Mouse (Mus musculus) neural tube, embryonic 12.5 days (tissue): ENCODE results near the gene Ltbr. TPM values are rescaled to one million over a fixed set of nuclear protein-coding genes. Genes with fewer than 3 reads are reported as not detected.
"Not testable (repeated sequence)": the region's sequence is repeated elsewhere in the genome, so short reads cannot be mapped to it uniquely, and the experiment has no call there.

Experiments used
- ATAC-seq: fragments of 200-750 bp; cut with Nextera tagmentation; 2 replicates; pipeline ENCODE4 v1.8.0; 2017; ENCODE audit warnings: low read depth, mild to moderate bottlenecking, moderate TSS enrichment, moderate library complexity; ENCODE audit not compliant: low FRiP score
- H3K27ac ChIP-seq: fragments of 300-500 bp; sonication (generic); 2 replicates; pipeline ENCODE4 v1.5.1; 2016
- H3K27me3 ChIP-seq: fragments of 300-500 bp; sonication (generic); replicated peaks from 2 replicates; pipeline ENCODE4 v1.6.1; 2016; ENCODE audit warnings: mild to moderate bottlenecking
- H3K36me3 ChIP-seq: fragments of 300-500 bp; sonication (generic); 2 replicates; pipeline ENCODE4 v1.6.1; 2016; ENCODE audit warnings: mild to moderate bottlenecking
- H3K4me1 ChIP-seq: fragments of 300-500 bp; sonication (generic); 2 replicates; pipeline ENCODE4 v1.6.1; 2016
- H3K4me2 ChIP-seq: fragments of 300-500 bp; sonication (generic); replicated peaks from 2 replicates; pipeline ENCODE4 v1.6.1; 2016; ENCODE audit warnings: mild to moderate bottlenecking
- H3K4me3 ChIP-seq: fragments of 300-500 bp; sonication (generic); 2 replicates; pipeline ENCODE4 v1.5.1; 2016
- H3K9ac ChIP-seq: fragments of 300-500 bp; sonication (generic); 2 replicates; pipeline ENCODE4 v1.6.1; 2016; ENCODE audit warnings: mild to moderate bottlenecking
- H3K9me3 ChIP-seq: fragments of 300-500 bp; sonication (generic); 2 replicates; pipeline ENCODE4 v1.6.1; 2016; ENCODE audit warnings: mild to moderate bottlenecking
- WGBS: fragments of 180-500 bp; shearing (Covaris S2); methylation state at CpG from one replicate; pipeline ENCODE4 v1.1.7; 2016; 5-methylcytosine and 5-hydroxymethylcytosine counted together
- polyA plus RNA-seq: library from polyadenylated mRNA; unstranded; fragments of >200 nt; fragmentation: Nextera tagmentation; extraction: Ambion mirVana; gene quantifications from 2 replicates; pipeline ENCODE4 v1.2.1, GENCODE M21; 2016

The Ltbr gene
- polyA plus RNA-seq, 1 experiment from 2014 or later, result 17.0 TPM

DNA sequence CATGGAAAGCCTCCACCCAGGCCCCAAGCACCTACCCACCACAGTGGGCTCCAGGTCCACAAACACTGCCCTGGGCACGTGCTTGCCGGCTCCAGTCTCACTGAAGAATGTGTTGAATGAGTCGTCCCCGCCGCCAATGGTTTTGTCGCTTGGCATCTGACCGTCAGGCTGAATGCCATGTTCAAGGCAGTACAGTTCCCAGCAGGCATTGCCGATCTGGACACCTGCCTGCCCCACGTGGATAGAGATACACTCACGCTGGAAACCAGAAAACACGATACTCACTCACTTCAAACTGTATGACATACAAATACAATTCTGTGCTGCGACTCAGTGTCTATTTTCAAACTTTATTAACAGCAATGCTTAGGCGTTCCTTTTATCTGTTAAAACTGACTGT is 31.0 kb downstream of the Ltbr start:
- H3K9me3 ChIP-seq, H3K4me3 ChIP-seq, ATAC-seq, H3K9ac ChIP-seq, H3K4me1 ChIP-seq, H3K27me3 ChIP-seq, H3K4me2 ChIP-seq, H3K36me3 ChIP-seq, H3K27ac ChIP-seq: not testable (repeated sequence)
- WGBS, result 93% methylated on average over 13 of the region's 13 CpGs

DNA sequence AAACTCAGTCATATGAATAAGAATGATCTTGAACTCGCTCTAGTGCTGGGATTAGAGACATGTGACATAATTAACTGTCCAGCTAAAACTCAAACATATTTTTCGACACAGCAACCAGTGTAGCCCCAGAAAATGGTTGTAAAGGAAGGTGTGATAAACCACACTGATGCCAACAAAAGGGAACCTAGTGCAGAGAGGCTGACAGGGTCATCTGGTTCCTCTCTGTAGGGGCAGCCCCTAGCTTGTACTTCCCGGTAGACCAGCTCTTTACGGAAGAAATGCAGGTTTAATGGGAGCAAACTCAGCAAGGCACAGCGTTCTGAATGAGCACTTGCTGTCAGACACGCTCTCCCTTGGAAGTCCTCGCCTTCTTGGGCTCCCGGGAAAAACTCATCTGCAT is 34.0 kb downstream of the Ltbr start:
- Histone ChIP-seq H3K4me1 (no peaks in the 10 kb centered on the region), H3K4me2 (no peak overlapping the region), H3K27me3 (no peaks in the 10 kb centered on the region), H3K36me3 (no peaks in the 10 kb centered on the region), H3K4me3 (no peak overlapping the region), H3K9ac (no peak overlapping the region), H3K27ac (no peak overlapping the region), H3K9me3 (no peaks in the 10 kb centered on the region)
- 60% methylated on average over 8 of the region's 8 CpGs for WGBS
- no peak for ATAC-seq

DNA sequence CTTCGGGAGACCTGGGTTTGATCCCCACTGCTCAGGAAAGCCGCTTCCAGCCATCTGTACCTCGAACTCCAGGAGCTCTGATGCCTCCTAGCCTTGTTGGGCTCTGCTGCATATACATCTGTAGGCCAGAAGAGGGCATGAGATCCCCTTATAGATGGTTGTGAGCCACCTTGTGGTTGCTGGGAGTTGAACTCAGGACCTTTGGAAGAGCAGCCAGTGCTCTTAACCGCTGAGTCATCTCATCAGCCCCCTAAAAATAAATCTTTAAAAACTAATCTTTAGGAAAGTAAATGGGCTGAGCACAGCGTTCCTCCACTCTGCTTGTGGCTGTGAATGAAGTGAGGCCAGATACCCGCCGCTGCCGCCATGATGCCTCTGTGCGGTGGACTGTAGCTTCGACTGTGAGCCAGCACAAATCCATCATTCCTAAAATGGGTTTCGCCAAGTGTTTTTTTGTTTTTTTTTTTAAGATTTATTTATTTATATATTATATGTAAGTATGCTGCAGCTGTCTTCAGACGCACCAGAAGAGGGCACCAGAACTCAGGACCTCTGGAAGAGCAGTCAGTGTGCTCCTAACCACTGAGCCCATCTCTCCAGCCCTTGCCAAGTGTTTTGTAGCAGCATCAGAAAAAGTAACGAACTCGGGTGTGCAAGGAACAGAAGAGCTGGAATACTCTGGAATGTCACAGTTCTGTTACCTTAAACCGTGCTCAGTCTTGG is 38.7 kb downstream of the Ltbr start:
- no peaks in the 10 kb centered on the region for H3K27me3 ChIP-seq
- H3K4me2 ChIP-seq, result no peak overlapping the region
- no peaks in the 10 kb centered on the region for H3K9me3 ChIP-seq
- H3K4me3 ChIP-seq, result no peak overlapping the region
- no peak overlapping the region for H3K9ac ChIP-seq
- no peak overlapping the region for H3K27ac ChIP-seq
- no peaks in the 10 kb centered on the region for H3K4me1 ChIP-seq
- WGBS, result 61% methylated on average over 15 of the region's 15 CpGs
- no peak for ATAC-seq
- H3K36me3 ChIP-seq, result no peaks in the 10 kb centered on the region

DNA sequence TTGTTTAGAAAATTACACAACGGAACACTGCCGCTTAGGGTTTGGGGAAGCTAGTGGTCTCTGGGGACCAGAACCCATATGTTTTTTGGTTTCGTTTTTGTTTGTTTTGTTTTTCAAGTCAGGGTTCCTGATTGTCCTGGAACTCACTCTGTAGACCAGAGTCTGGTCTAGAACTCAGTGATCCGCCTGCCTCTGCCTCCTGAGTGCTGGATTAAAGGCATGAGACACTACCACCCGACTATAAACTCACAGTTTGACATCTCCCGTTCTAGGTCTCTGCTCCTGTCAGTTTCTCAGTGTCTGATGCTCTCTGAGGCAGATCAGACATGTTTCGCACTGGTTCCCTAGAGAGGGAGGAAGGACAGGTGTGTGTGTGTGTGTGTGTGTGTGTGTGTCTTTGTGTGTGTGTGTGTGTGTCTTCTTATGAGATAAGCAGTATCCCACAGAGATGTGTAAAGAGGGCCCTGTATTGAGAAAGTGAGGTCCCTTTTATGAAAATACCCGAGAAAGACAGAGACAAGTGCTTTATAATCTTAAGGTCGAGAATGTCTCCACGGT is 41.4 kb downstream of the Ltbr start:
- Histone ChIP-seq H3K9ac (no peak overlapping the region), H3K9me3 (no peaks in the 10 kb centered on the region), H3K4me2 (no peak overlapping the region), H3K27me3 (no peaks in the 10 kb centered on the region), H3K27ac (no peak overlapping the region), H3K4me1 (no peaks in the 10 kb centered on the region), H3K4me3 (no peak overlapping the region), H3K36me3 (no peaks in the 10 kb centered on the region)
- ATAC-seq, result no peak
- WGBS, result 82% methylated on average over 10 of the region's 10 CpGs

GRCm38 (mm10) chr6:125271455-125272227 is 42.0 kb downstream of the Ltbr start:
- Histone ChIP-seq H3K4me1 (no peaks in the 10 kb centered on the region), H3K4me3 (no peak overlapping the region), H3K27ac (no peak overlapping the region), H3K36me3 (no peaks in the 10 kb centered on the region), H3K9ac (no peak overlapping the region), H3K27me3 (no peaks in the 10 kb centered on the region), H3K9me3 (no peaks in the 10 kb centered on the region), H3K4me2 (peak overlapping the region; percentile 33)
- ATAC-seq, result peak; percentile 87
- 22% methylated on average over 17 of the region's 17 CpGs for WGBS

DNA sequence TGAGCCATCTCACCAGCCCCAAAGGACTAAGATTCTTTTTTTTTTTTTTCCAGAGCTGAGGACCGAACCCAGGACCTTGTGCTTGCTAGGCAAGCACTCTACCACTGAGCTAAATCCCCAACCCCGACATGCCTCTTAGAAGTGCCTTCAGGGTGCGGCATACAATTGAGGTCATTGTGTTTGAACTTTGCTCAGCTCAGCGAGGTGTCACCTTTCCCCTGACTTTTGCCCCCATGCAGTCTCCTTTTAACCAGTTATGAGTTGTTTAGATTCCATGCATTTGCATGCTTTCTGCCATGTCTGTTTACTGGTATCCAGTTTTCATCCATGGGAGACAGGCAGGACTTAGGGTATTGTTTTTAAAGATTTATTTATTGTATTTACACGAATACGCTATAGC is 44.9 kb downstream of the Ltbr start:
- Histone ChIP-seq H3K4me3 (no peak overlapping the region), H3K4me1 (no peaks in the 10 kb centered on the region), H3K9ac (no peak overlapping the region), H3K4me2 (no peak overlapping the region), H3K36me3 (no peaks in the 10 kb centered on the region), H3K9me3 (no peaks in the 10 kb centered on the region), H3K27me3 (no peaks in the 10 kb centered on the region), H3K27ac (no peak overlapping the region)
- ATAC-seq, result no peak
- WGBS, result 54% methylated on average over 6 of the region's 6 CpGs

GRCm38 (mm10) chr6:125267469-125267868 is 46.2 kb downstream of the Ltbr start:
- H3K36me3 ChIP-seq, result no peaks in the 10 kb centered on the region
- H3K4me1 ChIP-seq, result no peaks in the 10 kb centered on the region
- no peak overlapping the region for H3K4me3 ChIP-seq
- no peak overlapping the region for H3K27ac ChIP-seq
- no peak overlapping the region for H3K9ac ChIP-seq
- H3K9me3 ChIP-seq, result no peaks in the 10 kb centered on the region
- 86% methylated on average over 3 of the region's 3 CpGs for WGBS
- H3K4me2 ChIP-seq, result no peak overlapping the region
- no peaks in the 10 kb centered on the region for H3K27me3 ChIP-seq
- ATAC-seq, result no peak

GRCm38 (mm10) chr6:125266600-125266999 is 47.1 kb downstream of the Ltbr start:
- not testable (repeated sequence) for H3K4me3 ChIP-seq, H3K9me3 ChIP-seq, H3K4me2 ChIP-seq, H3K27ac ChIP-seq, H3K4me1 ChIP-seq, H3K36me3 ChIP-seq, H3K27me3 ChIP-seq, H3K9ac ChIP-seq, ATAC-seq
- 66% methylated on average over 6 of the region's 6 CpGs for WGBS

- no peak overlapping the region for H3K27ac ChIP-seq
- H3K4me3 ChIP-seq, result no peak overlapping the region
- H3K27me3 ChIP-seq, result no peaks in the 10 kb centered on the region
- H3K36me3 ChIP-seq, result no peaks in the 10 kb centered on the region
- 76% methylated on average over 13 of the region's 13 CpGs for WGBS
- ATAC-seq, result no peak
- no peaks in the 10 kb centered on the region for H3K4me1 ChIP-seq
- no peak overlapping the region for H3K4me2 ChIP-seq
- H3K9me3 ChIP-seq, result no peaks in the 10 kb centered on the region
- H3K9ac ChIP-seq, result no peak overlapping the region
Measured at GRCm38 (mm10) chr6:125266091-125266490, 47.6 kb downstream of the Ltbr start.

DNA sequence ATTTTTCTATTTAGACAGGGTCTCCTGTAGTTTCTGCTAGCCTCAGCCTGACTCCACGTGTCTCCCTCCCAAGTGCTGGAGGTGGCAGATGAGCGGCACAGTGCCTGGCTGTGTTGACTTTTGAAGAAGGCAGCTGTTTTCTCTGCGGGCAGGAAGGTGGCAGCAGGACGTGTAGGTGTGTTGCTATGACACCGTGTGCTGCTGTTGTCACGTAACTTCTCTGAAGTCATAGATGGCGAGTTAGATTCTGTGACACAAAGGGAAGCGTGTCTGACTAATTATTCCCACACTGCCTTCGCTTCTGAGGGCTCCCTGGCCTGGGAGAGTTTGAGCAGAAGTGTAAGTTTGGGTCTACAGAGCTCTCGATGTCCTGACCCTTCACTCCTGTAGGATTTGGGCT is 48.4 kb downstream of the Ltbr start:
- no peak overlapping the region for H3K4me2 ChIP-seq
- no peak overlapping the region for H3K9ac ChIP-seq
- no peaks in the 10 kb centered on the region for H3K9me3 ChIP-seq
- no peak overlapping the region for H3K4me3 ChIP-seq
- H3K27me3 ChIP-seq, result no peaks in the 10 kb centered on the region
- 54% methylated on average over 10 of the region's 10 CpGs for WGBS
- no peaks in the 10 kb centered on the region for H3K4me1 ChIP-seq
- no peak overlapping the region for H3K27ac ChIP-seq
- no peaks in the 10 kb centered on the region for H3K36me3 ChIP-seq
- ATAC-seq, result no peak

GRCm38 (mm10) chr6:125264219-125264618 is 49.5 kb downstream of the Ltbr start:
- Histone ChIP-seq H3K27ac (no peak overlapping the region), H3K9me3 (no peaks in the 10 kb centered on the region), H3K9ac (no peak overlapping the region), H3K4me2 (no peak overlapping the region), H3K4me3 (no peak overlapping the region), H3K27me3 (no peaks in the 10 kb centered on the region), H3K36me3 (no peaks in the 10 kb centered on the region), H3K4me1 (no peaks in the 10 kb centered on the region)
- 87% methylated on average over 9 of the region's 9 CpGs for WGBS
- no peak for ATAC-seq

GRCm38 (mm10) chr6:125260006-125260555 is 53.6 kb downstream of the Ltbr start:
- no peaks in the 10 kb centered on the region for H3K9me3 ChIP-seq
- H3K9ac ChIP-seq, result no peak overlapping the region
- H3K4me1 ChIP-seq, result no peaks in the 10 kb centered on the region
- H3K4me2 ChIP-seq, result no peak overlapping the region
- H3K27ac ChIP-seq, result no peak overlapping the region
- H3K36me3 ChIP-seq, result no peaks in the 10 kb centered on the region
- no peaks in the 10 kb centered on the region for H3K27me3 ChIP-seq
- ATAC-seq, result no peak
- H3K4me3 ChIP-seq, result no peak overlapping the region
- 88% methylated on average over 10 of the region's 10 CpGs for WGBS
